Mouse (Mus musculus) neural tube, embryonic 12.5 days (tissue): ENCODE measurements around the gene Pabpc4. TPM values are rescaled to one million over a fixed set of nuclear protein-coding genes. Genes with fewer than 3 reads are reported as not detected.
"Not testable (repeated sequence)": the region's sequence is repeated elsewhere in the genome, so short reads cannot be mapped to it uniquely, and the experiment has no call there.

ENCODE experiments used
- ATAC-seq: fragments of 200-750 bp; cut with Nextera tagmentation; 2 replicates; pipeline ENCODE4 v1.8.0; 2017; ENCODE audit warnings: low read depth, mild to moderate bottlenecking, moderate TSS enrichment, moderate library complexity; ENCODE audit not compliant: low FRiP score
- H3K27ac ChIP-seq: fragments of 300-500 bp; sonication (generic); 2 replicates; pipeline ENCODE4 v1.5.1; 2016
- H3K27me3 ChIP-seq: fragments of 300-500 bp; sonication (generic); replicated peaks from 2 replicates; pipeline ENCODE4 v1.6.1; 2016; ENCODE audit warnings: mild to moderate bottlenecking
- H3K36me3 ChIP-seq: fragments of 300-500 bp; sonication (generic); 2 replicates; pipeline ENCODE4 v1.6.1; 2016; ENCODE audit warnings: mild to moderate bottlenecking
- H3K4me1 ChIP-seq: fragments of 300-500 bp; sonication (generic); 2 replicates; pipeline ENCODE4 v1.6.1; 2016
- H3K4me2 ChIP-seq: fragments of 300-500 bp; sonication (generic); replicated peaks from 2 replicates; pipeline ENCODE4 v1.6.1; 2016; ENCODE audit warnings: mild to moderate bottlenecking
- H3K4me3 ChIP-seq: fragments of 300-500 bp; sonication (generic); 2 replicates; pipeline ENCODE4 v1.5.1; 2016
- H3K9ac ChIP-seq: fragments of 300-500 bp; sonication (generic); 2 replicates; pipeline ENCODE4 v1.6.1; 2016; ENCODE audit warnings: mild to moderate bottlenecking
- H3K9me3 ChIP-seq: fragments of 300-500 bp; sonication (generic); 2 replicates; pipeline ENCODE4 v1.6.1; 2016; ENCODE audit warnings: mild to moderate bottlenecking
- WGBS: fragments of 180-500 bp; shearing (Covaris S2); methylation state at CpG from one replicate; pipeline ENCODE4 v1.1.7; 2016; 5-methylcytosine and 5-hydroxymethylcytosine counted together
- polyA plus RNA-seq: library from polyadenylated mRNA; unstranded; fragments of >200 nt; fragmentation: Nextera tagmentation; extraction: Ambion mirVana; gene quantifications from 2 replicates; pipeline ENCODE4 v1.2.1, GENCODE M21; 2016

Gene Pabpc4
- polyA plus RNA-seq, 1 experiment from 2014 or later: 27.5 TPM

GRCm38 (mm10) chr4:123260071-123260746, 1.9 kb upstream of the Pabpc4 start:
- WGBS: 32% methylated on average over 8 of the region's 8 CpGs
- peaks cover 15% of the 10 kb centered on the region for H3K4me1 ChIP-seq

DNA sequence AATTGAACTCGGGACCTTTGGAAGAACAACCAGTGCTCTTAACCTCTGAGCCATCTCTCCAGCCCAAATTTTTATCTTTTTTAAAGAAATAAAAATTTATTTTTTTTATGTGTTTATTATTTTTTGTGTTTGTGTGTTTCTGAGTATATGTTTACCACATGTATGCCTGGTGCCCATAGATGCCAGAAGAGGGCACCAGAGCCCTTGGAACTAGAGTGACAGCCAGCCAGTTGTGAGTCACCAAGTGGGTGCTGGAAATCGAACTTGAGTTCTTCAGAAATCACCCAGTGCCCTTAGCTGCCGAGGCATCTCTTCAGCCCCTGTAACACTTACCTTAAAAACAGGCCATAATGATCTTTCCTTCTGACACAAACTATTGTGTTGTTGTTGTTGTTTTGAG, 8.9 kb downstream of the Pabpc4 start:
- H3K27me3 ChIP-seq: no peaks in the 10 kb centered on the region
- no peak for ATAC-seq
- H3K4me1 ChIP-seq: no peaks in the 10 kb centered on the region
- no peak overlapping the region for H3K4me3 ChIP-seq
- no peak overlapping the region for H3K27ac ChIP-seq
- no peak overlapping the region for H3K9ac ChIP-seq
- H3K9me3 ChIP-seq: no peaks in the 10 kb centered on the region
- no peak overlapping the region for H3K4me2 ChIP-seq
- H3K36me3 ChIP-seq: no peaks in the 10 kb centered on the region
- WGBS: 89% methylated on average over 3 of the region's 3 CpGs

More at GRCm38 (mm10) chr4:123260071-123260746, 1.9 kb upstream of the Pabpc4 start:
- Histone ChIP-seq H3K27ac (no peak overlapping the region), H3K9ac (no peak overlapping the region), H3K36me3 (no peaks in the 10 kb centered on the region), H3K4me2 (no peak overlapping the region), H3K9me3 (no peaks in the 10 kb centered on the region), H3K4me3 (no peak overlapping the region), H3K27me3 (no peaks in the 10 kb centered on the region)
- ATAC-seq: peak; percentile 61; the same call in 1 of the 2 replicates

DNA sequence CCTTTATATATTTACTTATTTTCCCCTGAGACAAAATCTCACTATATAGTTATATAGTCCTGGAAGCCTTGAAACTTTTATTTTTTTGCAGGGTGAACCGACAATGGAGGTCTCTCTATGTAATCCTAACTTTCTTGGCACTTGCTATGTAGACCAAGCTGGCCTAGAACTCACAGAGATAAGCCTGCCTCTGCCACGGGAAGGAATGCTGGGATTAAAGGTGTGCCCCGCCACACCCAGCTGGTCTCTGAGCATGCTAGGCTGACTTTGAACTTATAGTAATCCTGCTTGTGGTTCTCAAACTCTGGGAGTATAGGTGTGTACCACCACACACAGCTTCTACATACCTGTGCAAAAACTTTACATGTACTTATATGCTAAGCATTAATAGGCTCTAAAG, 18.0 kb downstream of the Pabpc4 start:
- no peak overlapping the region for H3K27ac ChIP-seq
- H3K4me3 ChIP-seq: no peak overlapping the region
- H3K27me3 ChIP-seq: no peaks in the 10 kb centered on the region
- H3K9ac ChIP-seq: no peak overlapping the region
- ATAC-seq: no peak
- no peaks in the 10 kb centered on the region for H3K9me3 ChIP-seq
- no peak overlapping the region for H3K4me2 ChIP-seq
- H3K4me1 ChIP-seq: peaks cover 14% of the 10 kb centered on the region
- no peaks in the 10 kb centered on the region for H3K36me3 ChIP-seq
- 80% methylated on average over 3 of the region's 3 CpGs for WGBS

GRCm38 (mm10) chr4:123282500-123282899, 20.3 kb downstream of the Pabpc4 start:
- under 1% methylated on average over 25 of the region's 25 CpGs for WGBS
- peaks cover 25% of the 10 kb centered on the region for H3K4me1 ChIP-seq
- H3K27ac ChIP-seq: no peak overlapping the region
- peak; percentile 90 for ATAC-seq
- H3K9ac ChIP-seq: peak overlapping the region; percentile 51; the same call in 1 of the 2 replicates
- H3K4me2 ChIP-seq: peak overlapping the region; percentile 88
- H3K4me3 ChIP-seq: peak overlapping the region; percentile 57
- no peaks in the 10 kb centered on the region for H3K9me3 ChIP-seq
- H3K27me3 ChIP-seq: no peaks in the 10 kb centered on the region
- H3K36me3 ChIP-seq: peaks cover 13% of the 10 kb centered on the region

GRCm38 (mm10) chr4:123282915-123283674, 20.9 kb downstream of the Pabpc4 start:
- H3K27me3 ChIP-seq, H3K9me3 ChIP-seq, H3K27ac ChIP-seq: not testable (repeated sequence)
- ATAC-seq: peak; percentile 79
- Histone ChIP-seq H3K4me2 (peak overlapping the region; percentile 88), H3K4me3 (peak overlapping the region; percentile 57), H3K4me1 (peaks cover 25% of the 10 kb centered on the region), H3K36me3 (peaks cover 19% of the 10 kb centered on the region), H3K9ac (peak overlapping the region; percentile 51)
- WGBS: under 1% methylated on average over 44 of the region's 55 CpGs

- H3K4me3 ChIP-seq: peak overlapping the region; percentile 57
- H3K4me1 ChIP-seq: peaks cover 25% of the 10 kb centered on the region
- peak overlapping the region; percentile 51 for H3K9ac ChIP-seq
- H3K9me3 ChIP-seq, H3K27ac ChIP-seq, H3K27me3 ChIP-seq: not testable (repeated sequence)
- H3K36me3 ChIP-seq: peaks cover 24% of the 10 kb centered on the region
- peak; percentile 9; the same call in 1 of the 2 replicates for ATAC-seq
- WGBS: 1% methylated on average over 13 of the region's 15 CpGs
- peak overlapping the region; percentile 88 for H3K4me2 ChIP-seq
Measured at GRCm38 (mm10) chr4:123283675-123284064, 21.5 kb downstream of the Pabpc4 start.

GRCm38 (mm10) chr4:123284731-123285624, 22.8 kb downstream of the Pabpc4 start:
- peak overlapping the region; percentile 51; the same call in 1 of the 2 replicates for H3K9ac ChIP-seq

GRCm38 (mm10) chr4:123286790-123287189, 24.6 kb downstream of the Pabpc4 start:
- peaks cover 25% of the 10 kb centered on the region for H3K4me1 ChIP-seq
- peaks cover 52% of the 10 kb centered on the region for H3K36me3 ChIP-seq
- H3K4me3 ChIP-seq: no peak overlapping the region
- H3K9me3 ChIP-seq: no peaks in the 10 kb centered on the region
- no peak overlapping the region for H3K4me2 ChIP-seq
- no peak for ATAC-seq
- H3K27me3 ChIP-seq: no peaks in the 10 kb centered on the region
- no peak overlapping the region for H3K9ac ChIP-seq
- WGBS: 98% methylated on average over 2 of the region's 2 CpGs
- H3K27ac ChIP-seq: no peak overlapping the region

More at GRCm38 (mm10) chr4:123284731-123285624, 22.8 kb downstream of the Pabpc4 start:
- Histone ChIP-seq H3K4me1 (peaks cover 25% of the 10 kb centered on the region), H3K36me3 (peaks cover 37% of the 10 kb centered on the region), H3K27me3 (no peaks in the 10 kb centered on the region), H3K4me3 (0 out of 2 replicates have a peak overlapping the region, but pooled peaks have one; percentile 3), H3K27ac (no peak overlapping the region), H3K9me3 (no peaks in the 10 kb centered on the region), H3K4me2 (peak overlapping the region; percentile 88)
- no peak for ATAC-seq
- WGBS: 82% methylated on average over 6 of the region's 6 CpGs

GRCm38 (mm10) chr4:123289038-123289437, 26.9 kb downstream of the Pabpc4 start:
- ATAC-seq: no peak
- no peaks in the 10 kb centered on the region for H3K9me3 ChIP-seq

DNA sequence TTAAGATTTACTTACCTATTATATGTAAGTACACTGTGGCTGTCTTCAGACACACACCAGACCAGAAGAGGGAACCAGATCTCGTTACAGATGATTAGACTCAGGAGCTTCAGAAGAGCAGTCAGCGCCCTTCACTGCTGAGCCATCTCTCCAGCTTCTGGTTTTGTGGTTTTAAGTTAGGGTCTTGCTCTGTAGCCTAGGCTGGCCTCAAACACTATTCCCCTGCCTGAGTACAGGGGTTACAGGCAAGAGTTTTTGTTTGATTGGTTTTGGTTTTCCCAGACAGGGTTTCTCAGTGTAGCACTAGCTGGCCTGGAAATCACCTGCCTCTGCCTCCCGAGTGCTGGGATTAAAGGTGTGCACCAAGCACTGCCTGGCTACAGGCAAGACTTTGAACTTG, 30.2 kb downstream of the Pabpc4 start:
- H3K9me3 ChIP-seq: no peaks in the 10 kb centered on the region
- H3K36me3 ChIP-seq: peaks cover 96% of the 10 kb centered on the region
- H3K27me3 ChIP-seq: no peaks in the 10 kb centered on the region
- H3K4me1 ChIP-seq: no peaks in the 10 kb centered on the region
- H3K4me2 ChIP-seq: no peak overlapping the region
- H3K9ac ChIP-seq: no peak overlapping the region
- WGBS: 93% methylated on average over 3 of the region's 3 CpGs
- no peak overlapping the region for H3K4me3 ChIP-seq
- no peak overlapping the region for H3K27ac ChIP-seq
- no peak for ATAC-seq

More at GRCm38 (mm10) chr4:123289038-123289437, 26.9 kb downstream of the Pabpc4 start:
- H3K4me2 ChIP-seq: no peak overlapping the region
- H3K4me3 ChIP-seq: no peak overlapping the region
- 91% methylated on average over 12 of the region's 12 CpGs for WGBS
- no peak overlapping the region for H3K9ac ChIP-seq
- H3K27me3 ChIP-seq: no peaks in the 10 kb centered on the region
- H3K4me1 ChIP-seq: peaks cover 22% of the 10 kb centered on the region
- no peak overlapping the region for H3K27ac ChIP-seq
- H3K36me3 ChIP-seq: peaks cover 75% of the 10 kb centered on the region

- no peak for ATAC-seq
- H3K4me1 ChIP-seq: no peaks in the 10 kb centered on the region
- 88% methylated on average over 7 of the region's 7 CpGs for WGBS
- no peaks in the 10 kb centered on the region for H3K9me3 ChIP-seq
- H3K4me2 ChIP-seq: no peak overlapping the region
- H3K27me3 ChIP-seq: no peaks in the 10 kb centered on the region
- H3K27ac ChIP-seq: no peak overlapping the region
- no peak overlapping the region for H3K9ac ChIP-seq
- H3K36me3 ChIP-seq: peaks cover 95% of the 10 kb centered on the region
- no peak overlapping the region for H3K4me3 ChIP-seq
Measured at GRCm38 (mm10) chr4:123292989-123293388, 30.8 kb downstream of the Pabpc4 start.
